Mouse (Mus musculus): ENCODE measurements at regions not wholly inside any gene's neighbourhood (a gene's known extent, or its start where the extent isn't known, plus 50 kb on each side); places are given as distances from the start of the nearest gene placed in this dataset.

DNA sequence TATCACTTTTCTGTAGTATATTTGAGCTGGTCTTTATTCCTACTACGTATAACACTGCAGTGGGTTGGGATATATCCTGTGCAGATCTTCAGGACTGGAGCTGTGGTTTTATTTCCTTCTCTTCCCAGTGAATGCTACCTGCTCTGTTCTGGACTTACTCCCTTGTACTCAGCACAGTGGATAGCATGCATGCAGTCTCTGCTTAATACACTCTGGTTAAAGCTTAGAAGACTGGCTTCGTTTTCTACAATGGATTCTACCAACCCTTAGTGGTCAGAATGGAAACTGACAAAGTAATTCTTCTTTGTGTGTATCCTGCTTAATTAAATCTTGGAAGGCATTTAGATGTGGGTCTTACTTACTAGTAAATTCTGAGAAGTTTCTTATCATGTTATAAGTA lies 292.3 kb downstream of the 1700017N19Rik start:
- no peak for ATAC-seq (ENCODE audit: low TSS enrichment)

DNA sequence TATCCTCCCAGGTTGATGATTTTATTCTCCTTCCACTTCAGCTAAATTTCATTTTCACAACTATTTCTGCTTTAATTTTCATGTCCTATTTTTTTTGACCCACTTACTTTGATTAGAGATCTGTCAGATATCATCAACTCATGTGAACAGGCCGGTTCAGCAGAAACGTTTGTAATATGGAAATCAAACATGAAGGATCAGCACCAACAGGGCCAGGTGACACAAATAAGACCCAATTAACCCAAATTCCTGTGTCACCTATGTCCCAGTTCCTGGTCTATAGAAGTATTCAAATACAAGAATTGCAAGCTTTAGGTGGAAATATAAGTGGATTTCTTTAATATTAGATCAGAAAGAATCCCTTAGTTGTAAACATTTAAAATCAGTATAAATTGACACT lies 332.7 kb downstream of the 1700017N19Rik start:
- ATAC-seq (ENCODE audit: low TSS enrichment): no peak

- ATAC-seq (ENCODE audit: low TSS enrichment): peak; percentile 50
Observed at GRCm38 (mm10) chr10:100927086-100927485, 336.8 kb downstream of the 1700017N19Rik start.

DNA sequence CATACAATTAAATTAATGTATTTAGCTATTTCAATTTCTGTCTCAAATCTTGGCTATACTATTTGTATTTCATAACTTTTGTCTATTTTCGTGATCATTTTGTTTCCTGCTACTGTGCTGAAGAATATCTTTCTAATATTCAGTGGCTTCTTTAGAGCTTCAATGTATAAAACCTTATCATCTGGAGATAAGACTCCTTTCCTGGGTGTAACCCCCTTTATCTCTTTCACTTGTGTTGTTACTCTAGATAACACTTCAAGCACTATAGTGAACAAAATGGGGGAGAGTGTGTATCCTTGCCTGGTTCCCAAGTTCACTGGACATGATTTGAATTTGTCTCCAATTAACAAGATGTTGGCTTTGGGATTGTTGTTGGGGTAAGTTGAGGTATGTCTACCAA lies 341.5 kb downstream of the 1700017N19Rik start:
- no peak for ATAC-seq (ENCODE audit: low TSS enrichment)

- ATAC-seq (ENCODE audit: low TSS enrichment): no peak
Observed at GRCm38 (mm10) chr10:100958371-100958770, 368.1 kb downstream of the 1700017N19Rik start.

DNA sequence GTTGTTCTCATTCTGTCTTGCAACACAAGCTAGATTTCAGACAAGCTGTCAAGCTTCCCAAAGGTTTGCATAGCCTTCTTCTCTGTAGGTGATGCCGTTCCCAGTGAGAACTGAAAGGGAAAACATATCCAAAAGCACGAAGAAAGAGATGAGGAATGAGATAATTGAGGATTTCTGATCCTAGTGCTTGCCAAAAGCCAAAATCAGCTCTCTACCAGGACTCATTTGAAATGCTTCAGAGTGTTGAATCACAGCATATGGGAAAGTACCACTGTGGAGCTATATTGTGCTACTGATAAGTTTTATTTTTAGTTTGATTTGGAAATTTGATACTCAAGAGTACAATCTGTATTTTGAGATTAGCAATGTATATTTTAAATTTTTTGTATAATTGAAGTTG lies 413.2 kb downstream of the 1700017N19Rik start:
- ATAC-seq (ENCODE audit: low TSS enrichment): peak; percentile 94

- no peak for ATAC-seq (ENCODE audit: low TSS enrichment)
Observed at GRCm38 (mm10) chr10:101004687-101005086, 414.4 kb downstream of the 1700017N19Rik start.

DNA sequence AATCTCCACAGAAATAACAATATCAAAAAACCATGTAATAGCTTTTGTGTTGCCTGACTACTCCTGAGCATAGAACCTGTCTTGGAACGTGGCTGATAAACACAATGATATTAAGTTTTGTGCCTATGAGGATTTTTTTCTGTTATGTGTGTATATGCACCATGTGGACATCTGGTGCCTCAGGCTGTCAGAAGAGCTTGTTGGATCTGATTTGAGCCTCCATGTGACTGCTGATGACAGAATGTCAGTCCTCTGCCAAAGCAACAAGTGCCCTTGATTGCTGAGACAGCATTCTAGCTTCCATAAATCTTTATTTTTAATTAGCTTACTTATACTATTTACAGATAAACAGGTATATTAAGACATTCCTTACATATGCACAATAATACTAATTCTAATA lies 425.1 kb downstream of the 1700017N19Rik start:
- no peak for ATAC-seq (ENCODE audit: low TSS enrichment)

DNA sequence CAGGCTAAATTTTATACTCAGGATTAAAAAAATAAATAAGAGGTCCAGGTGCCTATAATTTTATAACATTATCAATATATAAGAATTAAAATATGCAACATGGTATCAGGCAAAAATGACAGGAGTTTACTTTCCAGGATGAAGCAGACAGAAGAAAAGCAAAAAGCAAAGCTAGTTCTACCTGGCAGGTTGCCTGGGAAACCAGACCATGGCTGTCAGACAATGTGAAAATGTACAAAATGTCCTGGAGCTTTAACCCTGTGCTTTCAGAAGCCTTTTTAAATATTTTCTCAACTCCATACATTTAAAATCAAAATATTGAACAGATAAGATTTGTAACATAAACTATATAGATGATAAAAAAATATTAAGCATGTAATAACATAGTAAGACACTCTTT lies 448.3 kb downstream of the 1700017N19Rik start:
- ATAC-seq (ENCODE audit: low TSS enrichment): no peak

GRCm38 (mm10) chr10:101039034-101039433 lies 448.8 kb downstream of the 1700017N19Rik start:
- ATAC-seq (ENCODE audit: low TSS enrichment): no peak

Measured in frontal cortex, adult (tissue).